Mouse (Mus musculus): ENCODE measurements at regions not wholly inside any gene's neighbourhood (a gene's known extent, or its start where the extent isn't known, plus 50 kb on each side); places are given as distances from the start of the nearest gene placed in this dataset.
"Not testable (repeated sequence)": the region's sequence is repeated elsewhere in the genome, so short reads cannot be mapped to it uniquely, and the experiment has no call there.

GRCm38 (mm10) chr11:25057093-25057521 lies 979.3 kb downstream of the Bcl11a start:
- DNase-seq (ENCODE audit: low spot score): peak; percentile 45
- H3K27me3 ChIP-seq (ENCODE audit: low read depth, poor library complexity, severe bottlenecking): no peaks in the 10 kb centered on the region
- no peaks in the 10 kb centered on the region for H3K36me3 ChIP-seq
- peak overlapping the region; percentile 53 for H3K27ac ChIP-seq (replicated peaks)
- WGBS: 8% methylated on average over 7 of the region's 7 CpGs
- H3K4me3 ChIP-seq: peak overlapping the region; percentile 40
- H3K4me1 ChIP-seq: peaks cover 13% of the 10 kb centered on the region
- 0 out of 2 replicates have a peak, but pooled peaks cover 5% of the 10 kb centered on the region for H3K9me3 ChIP-seq (replicated peaks)

- WGBS: 6% methylated on average over 2 of the region's 2 CpGs
- H3K36me3 ChIP-seq: no peaks in the 10 kb centered on the region
- H3K27me3 ChIP-seq (ENCODE audit: low read depth, poor library complexity, severe bottlenecking): no peaks in the 10 kb centered on the region
- H3K27ac ChIP-seq (replicated peaks): peak overlapping the region; percentile 53; the same call in 1 of the 2 replicates
- H3K9me3 ChIP-seq (replicated peaks): 0 out of 2 replicates have a peak, but pooled peaks cover 5% of the 10 kb centered on the region
- peaks cover 13% of the 10 kb centered on the region for H3K4me1 ChIP-seq
- peak overlapping the region; percentile 40 for H3K4me3 ChIP-seq
- DNase-seq (ENCODE audit: low spot score): no peak
These were observed 979.7 kb downstream of the Bcl11a start for GRCm38 (mm10) chr11:25057543-25057942.

GRCm38 (mm10) chr11:25063042-25063441 lies 985.2 kb downstream of the Bcl11a start:
- no peaks in the 10 kb centered on the region for H3K9me3 ChIP-seq (replicated peaks)
- DNase-seq (ENCODE audit: low spot score): no peak
- H3K4me1 ChIP-seq: peaks cover 13% of the 10 kb centered on the region
- H3K27ac ChIP-seq (replicated peaks): no peak overlapping the region
- WGBS: 32% methylated on average over 4 of the region's 4 CpGs
- no peaks in the 10 kb centered on the region for H3K27me3 ChIP-seq (ENCODE audit: low read depth, poor library complexity, severe bottlenecking)
- H3K4me3 ChIP-seq: no peak overlapping the region
- H3K36me3 ChIP-seq: no peaks in the 10 kb centered on the region

- peaks cover 13% of the 10 kb centered on the region for H3K4me1 ChIP-seq
These were observed 986.1 kb downstream of the Bcl11a start for GRCm38 (mm10) chr11:25063978-25064377.

GRCm38 (mm10) chr11:25099976-25100375 lies 1022.1 kb downstream of the Bcl11a start:
- H3K36me3 ChIP-seq; H3K27ac ChIP-seq (replicated peaks); H3K9me3 ChIP-seq (replicated peaks); DNase-seq (ENCODE audit: low spot score); H3K4me3 ChIP-seq; H3K4me1 ChIP-seq; H3K27me3 ChIP-seq (ENCODE audit: low read depth, poor library complexity, severe bottlenecking): not testable (repeated sequence)
- WGBS: 92% methylated on average over 3 of the region's 3 CpGs

More at GRCm38 (mm10) chr11:25063978-25064377, 986.1 kb downstream of the Bcl11a start:
- Histone ChIP-seq H3K27me3 (ENCODE audit: low read depth, poor library complexity, severe bottlenecking) (no peaks in the 10 kb centered on the region), H3K27ac (replicated peaks) (no peak overlapping the region), H3K4me3 (no peak overlapping the region), H3K9me3 (replicated peaks) (no peaks in the 10 kb centered on the region), H3K36me3 (no peaks in the 10 kb centered on the region)
- 89% methylated on average over 2 of the region's 2 CpGs for whole genome bisulfite sequencing
- DNase-seq (ENCODE audit: low spot score): no peak

GRCm38 (mm10) chr11:25104432-25104831 lies 1026.6 kb downstream of the Bcl11a start:
- 77% methylated on average over 8 of the region's 8 CpGs for WGBS
- Histone ChIP-seq H3K4me1 (no peaks in the 10 kb centered on the region), H3K27me3 (ENCODE audit: low read depth, poor library complexity, severe bottlenecking) (no peaks in the 10 kb centered on the region), H3K27ac (replicated peaks) (no peak overlapping the region), H3K36me3 (no peaks in the 10 kb centered on the region), H3K4me3 (no peak overlapping the region), H3K9me3 (replicated peaks) (no peaks in the 10 kb centered on the region)
- DNase-seq (ENCODE audit: low spot score): peak; percentile 28

GRCm38 (mm10) chr11:25124458-25124857 lies 1046.6 kb downstream of the Bcl11a start:
- Histone ChIP-seq H3K9me3 (replicated peaks) (no peaks in the 10 kb centered on the region), H3K4me3 (no peak overlapping the region), H3K36me3 (no peaks in the 10 kb centered on the region), H3K4me1 (no peaks in the 10 kb centered on the region), H3K27me3 (ENCODE audit: low read depth, poor library complexity, severe bottlenecking) (no peaks in the 10 kb centered on the region), H3K27ac (replicated peaks) (no peak overlapping the region)
- WGBS: 76% methylated on average over 2 of the region's 2 CpGs
- no peak for DNase-seq (ENCODE audit: low spot score)

- DNase-seq (ENCODE audit: low spot score): no peak
- Histone ChIP-seq H3K27me3 (ENCODE audit: low read depth, poor library complexity, severe bottlenecking) (no peaks in the 10 kb centered on the region), H3K27ac (replicated peaks) (no peak overlapping the region), H3K9me3 (replicated peaks) (no peaks in the 10 kb centered on the region), H3K4me3 (no peak overlapping the region), H3K4me1 (no peaks in the 10 kb centered on the region), H3K36me3 (no peaks in the 10 kb centered on the region)
- WGBS: 73% methylated on average over 2 of the region's 2 CpGs
These were observed 1064.4 kb downstream of the Bcl11a start for GRCm38 (mm10) chr11:25142226-25142625.

GRCm38 (mm10) chr11:25142833-25143232 lies 1065.0 kb downstream of the Bcl11a start:
- no peak overlapping the region for H3K27ac ChIP-seq (replicated peaks)
- no peaks in the 10 kb centered on the region for H3K27me3 ChIP-seq (ENCODE audit: low read depth, poor library complexity, severe bottlenecking)
- no peak overlapping the region for H3K4me3 ChIP-seq
- no peak for DNase-seq (ENCODE audit: low spot score)
- no peaks in the 10 kb centered on the region for H3K36me3 ChIP-seq
- H3K9me3 ChIP-seq (replicated peaks): no peaks in the 10 kb centered on the region
- H3K4me1 ChIP-seq: no peaks in the 10 kb centered on the region
- WGBS: 78% methylated on average over 4 of the region's 4 CpGs

- DNase-seq (ENCODE audit: low spot score): no peak
- H3K4me1 ChIP-seq: no peaks in the 10 kb centered on the region
- H3K9me3 ChIP-seq (replicated peaks): no peaks in the 10 kb centered on the region
- no peaks in the 10 kb centered on the region for H3K27me3 ChIP-seq (ENCODE audit: low read depth, poor library complexity, severe bottlenecking)
- H3K36me3 ChIP-seq: no peaks in the 10 kb centered on the region
- H3K27ac ChIP-seq (replicated peaks): no peak overlapping the region
- WGBS: 85% methylated on average over 3 of the region's 3 CpGs
- H3K4me3 ChIP-seq: no peak overlapping the region
These were observed 1063.3 kb downstream of the 5730522E02Rik start for GRCm38 (mm10) chr11:25147287-25147686.

- H3K4me3 ChIP-seq: peak overlapping the region; percentile 28
These were observed 1053.9 kb downstream of the 5730522E02Rik start for GRCm38 (mm10) chr11:25156705-25157104.

GRCm38 (mm10) chr11:25157135-25157860 lies 1053.3 kb downstream of the 5730522E02Rik start:
- Histone ChIP-seq H3K36me3 (no peaks in the 10 kb centered on the region), H3K4me1 (peaks cover 22% of the 10 kb centered on the region), H3K4me3 (peak overlapping the region; percentile 28), H3K27ac (replicated peaks) (no peak overlapping the region), H3K9me3 (replicated peaks) (no peaks in the 10 kb centered on the region), H3K27me3 (ENCODE audit: low read depth, poor library complexity, severe bottlenecking) (no peaks in the 10 kb centered on the region)
- WGBS: 25% methylated on average over 11 of the region's 11 CpGs
- DNase-seq (ENCODE audit: low spot score): peak; percentile 14

More at GRCm38 (mm10) chr11:25156705-25157104, 1053.9 kb downstream of the 5730522E02Rik start:
- Histone ChIP-seq H3K27me3 (ENCODE audit: low read depth, poor library complexity, severe bottlenecking) (no peaks in the 10 kb centered on the region), H3K27ac (replicated peaks) (no peak overlapping the region), H3K9me3 (replicated peaks) (no peaks in the 10 kb centered on the region), H3K36me3 (no peaks in the 10 kb centered on the region), H3K4me1 (peaks cover 22% of the 10 kb centered on the region)
- WGBS: 23% methylated on average over 5 of the region's 5 CpGs
- no peak for DNase-seq (ENCODE audit: low spot score)

- Histone ChIP-seq H3K27me3 (ENCODE audit: low read depth, poor library complexity, severe bottlenecking) (no peaks in the 10 kb centered on the region), H3K4me1 (peaks cover 22% of the 10 kb centered on the region), H3K27ac (replicated peaks) (no peak overlapping the region), H3K36me3 (no peaks in the 10 kb centered on the region), H3K9me3 (replicated peaks) (no peaks in the 10 kb centered on the region), H3K4me3 (no peak overlapping the region)
- 69% methylated on average over 3 of the region's 3 CpGs for WGBS
- no peak for DNase-seq (ENCODE audit: low spot score)
These were observed 1052.7 kb downstream of the 5730522E02Rik start for GRCm38 (mm10) chr11:25157861-25158245.

All from midbrain, embryonic 10.5 days (tissue).